Mouse (Mus musculus) heart, embryonic 16.5 days (tissue): Measurements from ENCODE around the gene Inava. TPM values are rescaled to one million over a fixed set of nuclear protein-coding genes. Genes with fewer than 3 reads are reported as not detected.

Source experiments
- ATAC-seq: fragments of 200-750 bp; cut with Nextera tagmentation; replicated peaks from 2 replicates; pipeline ENCODE4 v1.8.0; 2017; ENCODE audit warnings: moderate number of reproducible peaks; ENCODE audit not compliant: insufficient read depth, low FRiP score; ENCODE audit errors: extremely low read depth
- H3K27ac ChIP-seq: fragments of 300-500 bp; sonication (generic); 2 replicates; pipeline ENCODE4 v1.5.1; 2014; ENCODE audit warnings: mild to moderate bottlenecking, low read length, control low read depth, moderate library complexity
- H3K27me3 ChIP-seq: fragments of 300-500 bp; sonication (generic); 2 replicates; pipeline ENCODE4 v1.6.1; 2014; ENCODE audit warnings: low read length, mixed read lengths; ENCODE audit not compliant: control insufficient read depth, insufficient read depth
- H3K36me3 ChIP-seq: fragments of 300-500 bp; sonication (generic); 2 replicates; pipeline ENCODE4 v1.6.1; 2014; ENCODE audit not compliant: control insufficient read depth, insufficient read depth
- H3K4me1 ChIP-seq: fragments of 300-500 bp; sonication (generic); 2 replicates; pipeline ENCODE4 v1.6.1; 2014; ENCODE audit warnings: low read length, mixed read lengths; ENCODE audit not compliant: control insufficient read depth, insufficient read depth
- H3K4me2 ChIP-seq: fragments of 300-500 bp; sonication (generic); 2 replicates; pipeline ENCODE4 v1.6.1; 2014; ENCODE audit warnings: low read depth, mild to moderate bottlenecking, control low read depth, low read length
- H3K4me3 ChIP-seq: fragments of 300-500 bp; sonication (generic); 2 replicates; pipeline ENCODE4 v1.5.1; 2014; ENCODE audit warnings: mild to moderate bottlenecking, control low read depth, low read length
- H3K9ac ChIP-seq: fragments of 300-500 bp; sonication (generic); 2 replicates; pipeline ENCODE4 v1.6.1; 2014; ENCODE audit warnings: low read length, control low read depth
- H3K9me3 ChIP-seq: fragments of 300-500 bp; sonication (generic); replicated peaks from 2 replicates; pipeline ENCODE4 v1.6.1; 2016; ENCODE audit warnings: low read length; ENCODE audit not compliant: control insufficient read depth
- WGBS: fragments of 180-500 bp; shearing (Covaris S2); extraction: QIAGEN DNeasy Blood & Tissue Kit; methylation state at CpG from one replicate; pipeline ENCODE4 v1.1.7; 2014; 5-methylcytosine and 5-hydroxymethylcytosine counted together
- polyA plus RNA-seq: library from polyadenylated mRNA; unstranded; fragments of >200 nt; fragmentation: Nextera tagmentation; extraction: Ambion mirVana; gene quantifications from 2 replicates; pipeline ENCODE4 v1.2.1, GENCODE M21; 2015

The Inava gene
- polyA plus RNA-seq, 1 experiment from 2014 or later, result 2.6 TPM

GRCm38 (mm10) chr1:136258495-136258894 lies 24.4 kb upstream of the Inava start:
- Histone ChIP-seq H3K27ac (no peak overlapping the region), H3K4me3 (no peak overlapping the region), H3K9ac (no peak overlapping the region), H3K36me3 (no peaks in the 10 kb centered on the region), H3K4me2 (peak overlapping the region; percentile 17; the same call in 1 of the 2 replicates), H3K9me3 (no peaks in the 10 kb centered on the region), H3K27me3 (peaks cover 54% of the 10 kb centered on the region), H3K4me1 (peaks cover 14% of the 10 kb centered on the region)
- ATAC-seq, result 0 out of 2 replicates have a peak, but pooled peaks have one; percentile 19
- 68% methylated on average over 9 of the region's 9 CpGs for WGBS

GRCm38 (mm10) chr1:136255657-136256056 lies 21.6 kb upstream of the Inava start:
- H3K9ac ChIP-seq, result no peak overlapping the region
- H3K27me3 ChIP-seq, result peaks cover 32% of the 10 kb centered on the region
- H3K36me3 ChIP-seq, result no peaks in the 10 kb centered on the region
- H3K27ac ChIP-seq, result no peak overlapping the region
- ATAC-seq, result no peak
- WGBS, result 32% methylated on average over 8 of the region's 8 CpGs
- H3K4me2 ChIP-seq, result no peak overlapping the region
- H3K9me3 ChIP-seq, result no peaks in the 10 kb centered on the region
- peaks cover 11% of the 10 kb centered on the region for H3K4me1 ChIP-seq
- H3K4me3 ChIP-seq, result no peak overlapping the region; the same call in 1 of the 2 replicates

GRCm38 (mm10) chr1:136255174-136255573 lies 21.1 kb upstream of the Inava start:
- Histone ChIP-seq H3K4me1 (peaks cover 9% of the 10 kb centered on the region), H3K36me3 (no peaks in the 10 kb centered on the region), H3K4me3 (peak overlapping the region; percentile 19), H3K9ac (no peak overlapping the region), H3K9me3 (no peaks in the 10 kb centered on the region), H3K27ac (no peak overlapping the region), H3K27me3 (peaks cover 32% of the 10 kb centered on the region), H3K4me2 (no peak overlapping the region)
- ATAC-seq, result no peak
- 33% methylated on average over 6 of the region's 6 CpGs for WGBS

- H3K4me3 ChIP-seq, result peak overlapping the region; percentile 15; the same call in 1 of the 2 replicates
- no peak for ATAC-seq
- WGBS, result 77% methylated on average over 10 of the region's 10 CpGs
- no peak overlapping the region for H3K27ac ChIP-seq
- no peak overlapping the region for H3K9ac ChIP-seq
- H3K9me3 ChIP-seq, result no peaks in the 10 kb centered on the region
- peaks cover 6% of the 10 kb centered on the region for H3K4me1 ChIP-seq
- no peaks in the 10 kb centered on the region for H3K36me3 ChIP-seq
- H3K27me3 ChIP-seq, result peaks cover 26% of the 10 kb centered on the region
- H3K4me2 ChIP-seq, result peak overlapping the region; percentile 25
Measured at GRCm38 (mm10) chr1:136254503-136255065, 20.5 kb upstream of the Inava start.

- Histone ChIP-seq H3K27ac (0 out of 2 replicates have a peak overlapping the region, but pooled peaks have one; percentile 37), H3K4me2 (no peak overlapping the region), H3K36me3 (no peaks in the 10 kb centered on the region), H3K4me1 (peaks cover 4% of the 10 kb centered on the region; the same call in 1 of the 2 replicates), H3K27me3 (peaks cover 15% of the 10 kb centered on the region), H3K4me3 (no peak overlapping the region), H3K9ac (no peak overlapping the region), H3K9me3 (no peaks in the 10 kb centered on the region)
- 16% methylated on average over 2 of the region's 2 CpGs for WGBS
- peak; percentile 45 for ATAC-seq
Measured at GRCm38 (mm10) chr1:136253472-136253871, 19.4 kb upstream of the Inava start.

GRCm38 (mm10) chr1:136249662-136250061 lies 15.6 kb upstream of the Inava start:
- no peak overlapping the region for H3K27ac ChIP-seq
- 52% methylated on average over 5 of the region's 5 CpGs for WGBS
- H3K9ac ChIP-seq, result no peak overlapping the region
- ATAC-seq, result no peak
- H3K36me3 ChIP-seq, result no peaks in the 10 kb centered on the region
- no peak overlapping the region for H3K4me2 ChIP-seq
- H3K4me3 ChIP-seq, result no peak overlapping the region
- no peaks in the 10 kb centered on the region for H3K27me3 ChIP-seq
- H3K4me1 ChIP-seq, result no peaks in the 10 kb centered on the region
- no peaks in the 10 kb centered on the region for H3K9me3 ChIP-seq

GRCm38 (mm10) chr1:136247393-136247792 lies 13.3 kb upstream of the Inava start:
- Histone ChIP-seq H3K4me2 (no peak overlapping the region), H3K4me3 (no peak overlapping the region)
- WGBS, result 73% methylated on average over 5 of the region's 5 CpGs

GRCm38 (mm10) chr1:136244469-136244868 lies 10.4 kb upstream of the Inava start:
- Histone ChIP-seq H3K36me3 (no peaks in the 10 kb centered on the region), H3K9ac (no peak overlapping the region), H3K27ac (no peak overlapping the region), H3K4me3 (no peak overlapping the region), H3K4me2 (no peak overlapping the region), H3K4me1 (no peaks in the 10 kb centered on the region), H3K27me3 (no peaks in the 10 kb centered on the region), H3K9me3 (no peaks in the 10 kb centered on the region)
- no peak for ATAC-seq
- 84% methylated on average over 4 of the region's 5 CpGs for WGBS

More at GRCm38 (mm10) chr1:136247393-136247792, 13.3 kb upstream of the Inava start:
- Histone ChIP-seq H3K9me3 (no peaks in the 10 kb centered on the region), H3K4me1 (no peaks in the 10 kb centered on the region), H3K27ac (no peak overlapping the region), H3K27me3 (no peaks in the 10 kb centered on the region), H3K36me3 (no peaks in the 10 kb centered on the region), H3K9ac (no peak overlapping the region)
- ATAC-seq, result peak; percentile 32; the same call in 1 of the 2 replicates

- Histone ChIP-seq H3K36me3 (no peaks in the 10 kb centered on the region), H3K4me3 (no peak overlapping the region), H3K27ac (no peak overlapping the region), H3K27me3 (no peaks in the 10 kb centered on the region), H3K4me2 (no peak overlapping the region), H3K9ac (no peak overlapping the region), H3K4me1 (no peaks in the 10 kb centered on the region), H3K9me3 (no peaks in the 10 kb centered on the region)
- ATAC-seq, result no peak
- WGBS, result 82% methylated on average over 7 of the region's 7 CpGs
Measured at GRCm38 (mm10) chr1:136241801-136242200, 7.7 kb upstream of the Inava start.
